Mouse (Mus musculus) limb, embryonic 14.5 days (tissue): ENCODE data around the gene H2-Oa. TPM values are rescaled to one million over a fixed set of nuclear protein-coding genes. Genes with fewer than 3 reads are reported as not detected.

ENCODE experiments used
- ATAC-seq: fragments of 200-750 bp; cut with Nextera tagmentation; 2 replicates; pipeline ENCODE4 v1.8.0; 2017; ENCODE audit warnings: low read depth, moderate number of reproducible peaks, moderate TSS enrichment; ENCODE audit not compliant: low FRiP score
- DNase-seq: peaks from one replicate; pipeline ENCODE4 v3.0.0-alpha.2; 2015; ENCODE audit warnings: low spot score
- H3K27ac ChIP-seq: fragments of 300-500 bp; sonication (generic); replicated peaks from 2 replicates; pipeline ENCODE4 v1.5.1; 2014; ENCODE audit warnings: low read depth, mild to moderate bottlenecking, low read length, moderate library complexity, mixed read lengths
- H3K27me3 ChIP-seq: fragments of 300-500 bp; sonication (generic); 2 replicates; pipeline ENCODE4 v1.6.1; 2014; ENCODE audit warnings: low read length, mixed read lengths; ENCODE audit not compliant: control insufficient read depth, insufficient read depth
- H3K36me3 ChIP-seq: fragments of 300-500 bp; sonication (generic); 2 replicates; pipeline ENCODE4 v1.6.1; 2014; ENCODE audit warnings: mild to moderate bottlenecking, low read length, moderate library complexity, mixed read lengths; ENCODE audit not compliant: control insufficient read depth, insufficient read depth
- H3K4me1 ChIP-seq: fragments of 300-500 bp; sonication (generic); 2 replicates; pipeline ENCODE4 v1.6.1; 2014; ENCODE audit warnings: antibody characterized with exemption, low read length, mixed read lengths; ENCODE audit not compliant: control insufficient read depth, insufficient read depth
- H3K4me2 ChIP-seq: fragments of 300-500 bp; sonication (generic); replicated peaks from 2 replicates; pipeline ENCODE4 v1.6.1; 2014; ENCODE audit warnings: low read depth, mild to moderate bottlenecking, low read length, moderate library complexity; ENCODE audit not compliant: severe bottlenecking
- H3K4me3 ChIP-seq: fragments of 300-500 bp; sonication (generic); replicated peaks from 2 replicates; pipeline ENCODE4 v1.5.1; 2014; ENCODE audit warnings: low read length
- H3K9ac ChIP-seq: fragments of 300-500 bp; sonication (generic); 2 replicates; pipeline ENCODE4 v1.6.1; 2014; ENCODE audit warnings: mild to moderate bottlenecking, low read depth, low read length, moderate library complexity; ENCODE audit not compliant: severe bottlenecking
- H3K9me3 ChIP-seq: fragments of 300-500 bp; sonication (generic); 2 replicates; pipeline ENCODE4 v1.6.1; 2016; ENCODE audit warnings: low read length; ENCODE audit not compliant: control insufficient read depth
- POLR2A ChIP-seq: fragments of 200-500 bp; IDR thresholded peaks from 2 replicates; pipeline ENCODE4 v1.8.0; 2012; ENCODE audit warnings: inconsistent platforms, mild to moderate bottlenecking, moderate library complexity, borderline replicate concordance; ENCODE audit not compliant: insufficient read depth, insufficient read length; ENCODE audit errors: extremely low read depth
- WGBS: fragments of 180-500 bp; shearing (Covaris S2); extraction: QIAGEN DNeasy Blood & Tissue Kit; methylation state at CpG from one replicate; pipeline ENCODE4 v1.1.7; 2014; 5-methylcytosine and 5-hydroxymethylcytosine counted together
- polyA plus RNA-seq, 2 experiments: library from polyadenylated mRNA; depleted of rRNA in 1 of 2; stranded (reverse) in 1 of 2; unstranded in 1 of 2; fragments of >200 nt; fragmentation: Nextera tagmentation in 1 of 2; extraction: Ambion mirVana in 1 of 2; gene quantifications; 2 replicates each; pipeline versions ENCODE4 v1.2.1 to v1.2.3; 2012 to 2014

H2-Oa gene
- polyA plus RNA-seq, 2 experiments, result 0.85 to 1.0 TPM

GRCm38 (mm10) chr17:34083104-34083503 lies 9.0 kb upstream of the H2-Oa start:
- Histone ChIP-seq H3K27me3 (no peaks in the 10 kb centered on the region), H3K36me3 (no peaks in the 10 kb centered on the region), H3K9me3 (no peaks in the 10 kb centered on the region), H3K4me2 (no peak overlapping the region), H3K4me1 (no peaks in the 10 kb centered on the region), H3K9ac (peak overlapping the region; percentile 4; the same call in 1 of the 2 replicates), H3K4me3 (no peak overlapping the region), H3K27ac (no peak overlapping the region)
- 5% methylated on average over 8 of the region's 8 CpGs for WGBS
- TF ChIP-seq POLR2A, result no peak
- no peak for ATAC-seq
- no peak for DNase-seq

GRCm38 (mm10) chr17:34087386-34087785 lies 4.8 kb upstream of the H2-Oa start:
- TF ChIP-seq POLR2A, result no peak
- no peak overlapping the region for H3K27ac ChIP-seq
- ATAC-seq (no peak), DNase-seq (no peak)
- H3K4me1 ChIP-seq, result no peaks in the 10 kb centered on the region
- H3K4me2 ChIP-seq, result no peak overlapping the region
- WGBS, result 59% methylated on average over 2 of the region's 2 CpGs
- H3K27me3 ChIP-seq, result no peaks in the 10 kb centered on the region
- H3K4me3 ChIP-seq, result no peak overlapping the region
- H3K9me3 ChIP-seq, result no peaks in the 10 kb centered on the region
- no peak overlapping the region for H3K9ac ChIP-seq
- H3K36me3 ChIP-seq, result no peaks in the 10 kb centered on the region

- WGBS, result 82% methylated on average over 11 of the region's 11 CpGs
- ATAC-seq, result no peak
Observed at GRCm38 (mm10) chr17:34088124-34088523, 4.0 kb upstream of the H2-Oa start.

GRCm38 (mm10) chr17:34090923-34091322 lies 1.2 kb upstream of the H2-Oa start:
- no peaks in the 10 kb centered on the region for H3K9me3 ChIP-seq
- H3K4me1 ChIP-seq, result no peaks in the 10 kb centered on the region
- 50% methylated on average over 7 of the region's 7 CpGs for WGBS
- ATAC-seq (no peak), DNase-seq (no peak)
- no peak overlapping the region for H3K4me2 ChIP-seq
- H3K9ac ChIP-seq, result no peak overlapping the region
- H3K27ac ChIP-seq, result no peak overlapping the region
- H3K36me3 ChIP-seq, result no peaks in the 10 kb centered on the region
- no peak for TF ChIP-seq POLR2A
- H3K27me3 ChIP-seq, result no peaks in the 10 kb centered on the region
- no peak overlapping the region for H3K4me3 ChIP-seq

More at GRCm38 (mm10) chr17:34088124-34088523, 4.0 kb upstream of the H2-Oa start:
- H3K27ac ChIP-seq, result no peak overlapping the region
- TF ChIP-seq POLR2A, result no peak
- H3K9ac ChIP-seq, result no peak overlapping the region
- no peak overlapping the region for H3K4me2 ChIP-seq
- H3K4me3 ChIP-seq, result no peak overlapping the region
- no peak for DNase-seq
- H3K27me3 ChIP-seq, result no peaks in the 10 kb centered on the region
- H3K4me1 ChIP-seq, result no peaks in the 10 kb centered on the region
- no peaks in the 10 kb centered on the region for H3K9me3 ChIP-seq
- H3K36me3 ChIP-seq, result no peaks in the 10 kb centered on the region

GRCm38 (mm10) chr17:34093199-34093874 lies 1.2 kb downstream of the H2-Oa start:
- Histone ChIP-seq H3K36me3 (no peaks in the 10 kb centered on the region), H3K4me1 (no peaks in the 10 kb centered on the region), H3K4me3 (no peak overlapping the region), H3K9me3 (no peaks in the 10 kb centered on the region), H3K27me3 (no peaks in the 10 kb centered on the region), H3K9ac (no peak overlapping the region), H3K4me2 (peak overlapping the region; percentile 25; the same call in 1 of the 2 replicates), H3K27ac (no peak overlapping the region)
- TF ChIP-seq POLR2A, result no peak
- peak; percentile 82 for ATAC-seq
- peak; percentile 71 for DNase-seq
- WGBS, result 30% methylated on average over 7 of the region's 7 CpGs
